ENCODE assay signal across 7 mouse cellular contexts in the genomic region with DNA sequence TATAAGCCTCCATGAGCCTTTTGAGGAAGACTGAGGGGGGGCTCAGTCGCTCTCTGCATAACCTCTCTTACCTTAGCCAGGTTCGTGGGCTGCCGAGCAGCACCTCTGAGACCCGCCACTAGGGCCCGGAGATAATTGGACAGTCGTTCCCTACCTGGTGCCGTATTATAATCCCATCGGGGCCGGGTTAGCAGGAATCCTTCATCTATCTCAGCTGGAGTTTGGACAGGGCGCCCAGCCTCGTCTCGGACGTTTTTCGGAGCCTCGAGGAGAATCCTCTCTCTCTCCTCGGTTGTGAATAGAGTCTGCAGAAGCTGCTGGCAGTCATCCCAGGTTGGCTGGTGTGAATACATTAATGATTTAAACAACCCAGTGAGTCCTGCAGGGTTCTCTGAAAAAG. TPM values are rescaled to one million over a fixed set of nuclear protein-coding genes. Genes with fewer than 3 reads are reported as not detected.
"Had no signal": no experiment of that assay in that cellular context is flagged by ENCODE, and none has a peak within 500 bp of the region (broad histone marks: within the 10 kb centered on the region; RNA-seq: fewer than 3 reads in every experiment).

No protein-coding gene starts in this region.

RNA-seq across cellular contexts. Expression of gene Crygn, which starts 16.7 kb away (rescaled TPM):
- total RNA-seq: megakaryocyte-erythroid progenitor cell, adult 5-6 weeks; monocyte, adult 5-6 weeks; neutrophil, adult 5-6 weeks had no signal
- polyA plus RNA-seq: midbrain, embryonic 10.5 days; midbrain, embryonic 12.5 days; neural tube, embryonic 14.5 days; testis, adult 2 months had no signal

RNA-seq across cellular contexts. Expression of gene Wdr86, which starts 44.0 kb away (rescaled TPM):
- total RNA-seq: megakaryocyte-erythroid progenitor cell, adult 5-6 weeks; monocyte, adult 5-6 weeks had no signal
